Mouse (Mus musculus): ENCODE data around the gene Ddost. TPM values are rescaled to one million over a fixed set of nuclear protein-coding genes. Genes with fewer than 3 reads are reported as not detected.

Ddost gene
- polyA plus RNA-seq (2014; fragmentation: Illumina TruSeq; extraction: RNeasy Lipid Tissue Mini Kit (QIAGEN cat#74804); ENCODE audit: insufficient read depth, low read depth, low replicate concordance) = 111 TPM

DNA sequence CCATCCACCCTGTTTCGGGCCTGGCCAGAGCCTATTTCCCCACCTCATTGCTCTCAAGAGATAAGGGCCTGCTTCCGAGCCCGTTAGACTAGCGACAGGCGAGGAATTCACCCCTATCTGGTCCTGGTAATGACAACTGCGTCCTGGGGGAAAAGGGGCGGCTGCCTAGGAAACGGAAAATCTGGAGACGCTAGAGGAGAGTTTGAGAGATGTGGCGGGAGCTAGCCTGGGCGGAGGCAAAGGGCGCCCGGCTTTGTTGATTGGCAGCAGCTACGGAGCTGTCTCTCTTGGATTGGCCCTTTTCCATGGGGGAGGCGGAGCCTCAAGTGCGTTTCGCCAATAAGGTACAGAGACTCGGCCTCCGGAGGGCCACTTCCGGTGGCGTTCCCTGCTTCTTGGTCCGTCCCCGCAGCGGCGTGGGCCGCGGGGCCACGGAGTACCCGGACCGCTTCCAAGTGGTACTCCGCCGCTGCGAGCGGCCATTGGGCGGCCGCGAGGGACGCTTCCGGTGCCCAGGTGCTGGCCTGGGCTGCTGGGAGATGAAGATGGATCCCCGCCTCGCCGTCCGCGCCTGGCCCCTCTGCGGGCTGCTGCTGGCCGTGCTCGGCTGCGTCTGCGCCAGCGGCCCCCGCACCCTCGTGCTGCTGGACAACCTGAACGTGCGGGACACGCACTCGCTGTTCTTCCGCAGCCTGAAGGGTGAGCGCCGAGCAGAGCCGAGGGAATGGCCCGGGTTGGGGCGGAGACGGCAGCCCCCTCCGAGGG, at the start of gene Ddost:
Gene Ddost (plus strand): TSS at position 391 of the 765 bp plus-strand sequence.

GRCm38 (mm10) chr4:138326077-138326695, 21.7 kb downstream of the Ddost start, which contains the start of gene Pink1:
Gene Pink1, minus strand, starts transcription at chr4:138326307.

Other genes with a start within 250 kb of the Ddost start
- 80.4 TPM for gene Hp1bp3, start 88.4 kb upstream of the Ddost start, polyA plus RNA-seq (2014; fragmentation: Illumina TruSeq; extraction: RNeasy Lipid Tissue Mini Kit (QIAGEN cat#74804); ENCODE audit: insufficient read depth, low read depth, low replicate concordance)
- not detected for gene Sh2d5, start 54.3 kb upstream of the Ddost start, polyA plus RNA-seq (2014; fragmentation: Illumina TruSeq; extraction: RNeasy Lipid Tissue Mini Kit (QIAGEN cat#74804); ENCODE audit: insufficient read depth, low read depth, low replicate concordance)
- 0.30 TPM for gene Kif17, start 54.3 kb upstream of the Ddost start, polyA plus RNA-seq (2014; fragmentation: Illumina TruSeq; extraction: RNeasy Lipid Tissue Mini Kit (QIAGEN cat#74804); ENCODE audit: insufficient read depth, low read depth, low replicate concordance)
- 155 TPM for gene Pink1, start 21.6 kb downstream of the Ddost start, polyA plus RNA-seq (2014; fragmentation: Illumina TruSeq; extraction: RNeasy Lipid Tissue Mini Kit (QIAGEN cat#74804); ENCODE audit: insufficient read depth, low read depth, low replicate concordance)
- 5.6 TPM for gene Cda, start 63.3 kb downstream of the Ddost start, polyA plus RNA-seq (2014; fragmentation: Illumina TruSeq; extraction: RNeasy Lipid Tissue Mini Kit (QIAGEN cat#74804); ENCODE audit: insufficient read depth, low read depth, low replicate concordance)
- gene Fam43b, start 91.8 kb downstream of the Ddost start, polyA plus RNA-seq (2014; fragmentation: Illumina TruSeq; extraction: RNeasy Lipid Tissue Mini Kit (QIAGEN cat#74804); ENCODE audit: insufficient read depth, low read depth, low replicate concordance) = not detected
- 10.8 TPM for gene Mul1, start 129.9 kb downstream of the Ddost start, polyA plus RNA-seq (2014; fragmentation: Illumina TruSeq; extraction: RNeasy Lipid Tissue Mini Kit (QIAGEN cat#74804); ENCODE audit: insufficient read depth, low read depth, low replicate concordance)
- gene Camk2n1, start 149.6 kb downstream of the Ddost start, polyA plus RNA-seq (2014; fragmentation: Illumina TruSeq; extraction: RNeasy Lipid Tissue Mini Kit (QIAGEN cat#74804); ENCODE audit: insufficient read depth, low read depth, low replicate concordance) = 21.5 TPM

All from lung, adult 10 weeks (tissue).